Mouse (Mus musculus): Measurements from ENCODE around the gene Gprin2. TPM values are rescaled to one million over a fixed set of nuclear protein-coding genes. Genes with fewer than 3 reads are reported as not detected.

The Gprin2 gene
- polyA plus RNA-seq, 2 experiments from 2014 or later, result 0.05 TPM; not detected in 1

DNA sequence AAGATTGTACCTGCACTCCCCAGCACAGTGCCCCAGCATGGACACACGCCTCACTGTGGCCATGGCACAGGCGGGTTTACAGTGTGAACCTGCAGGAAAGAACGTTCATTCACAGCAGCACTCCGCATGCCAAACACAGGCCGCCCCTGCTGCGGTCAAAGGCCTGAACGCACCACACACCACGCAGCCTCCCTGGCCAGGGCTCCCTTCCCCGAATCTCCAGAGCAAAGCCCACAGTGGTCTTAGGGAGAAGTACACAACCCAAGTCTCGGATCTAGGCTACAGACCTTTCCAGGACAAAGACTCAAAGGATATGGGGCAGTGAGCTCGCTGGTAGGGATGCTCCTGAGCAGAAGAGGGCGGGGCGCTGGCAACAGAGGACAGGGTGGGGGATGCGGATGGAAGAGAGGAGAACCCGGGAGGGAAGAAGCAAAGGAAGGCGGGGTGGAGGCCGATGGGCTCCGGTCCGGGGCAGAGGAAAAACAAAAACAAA lies 669 bp downstream of the Gprin2 start:
- ATAC-seq, result no peak

DNA sequence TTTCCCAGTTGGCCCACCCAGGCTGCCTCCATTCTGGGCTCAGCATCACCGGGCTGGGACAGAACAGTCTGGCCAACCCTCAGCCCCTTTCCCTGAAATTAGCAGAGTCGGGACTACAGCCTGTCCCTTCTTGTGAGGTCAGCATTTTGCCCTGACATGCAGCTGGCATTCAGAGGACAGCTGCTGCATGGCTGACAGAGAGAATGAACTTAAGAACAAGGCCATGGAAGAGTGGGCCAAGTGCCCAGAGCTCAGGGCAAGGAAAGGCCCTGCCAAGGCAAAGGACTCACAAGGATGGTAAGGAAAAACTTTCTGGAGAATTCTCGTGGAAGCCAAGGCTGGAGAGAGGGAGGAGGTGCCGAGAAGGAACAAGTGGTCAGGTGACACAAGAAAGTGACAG lies 4.7 kb downstream of the Gprin2 start:
- ATAC-seq, result no peak

DNA sequence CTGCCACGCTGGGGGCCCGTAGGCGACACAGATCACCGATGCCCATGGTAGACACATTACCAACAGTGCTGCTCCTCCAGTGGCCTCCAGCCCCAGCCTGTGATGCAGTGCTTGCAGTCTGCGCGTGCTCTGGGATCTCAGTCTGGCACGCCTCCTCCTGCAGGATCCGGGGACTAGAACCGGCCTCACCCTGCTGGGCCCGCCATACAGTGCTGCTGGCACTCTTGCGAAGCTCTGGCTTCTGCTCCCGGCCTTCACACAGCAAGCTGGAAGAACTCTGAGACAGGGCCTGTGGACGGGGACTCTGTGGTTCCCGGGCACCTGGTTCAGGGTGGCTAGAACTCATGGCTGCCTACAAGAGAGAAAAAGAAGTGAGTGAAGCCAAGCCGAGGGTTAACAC lies 6.0 kb downstream of the Gprin2 start:
- no peak for ATAC-seq

DNA sequence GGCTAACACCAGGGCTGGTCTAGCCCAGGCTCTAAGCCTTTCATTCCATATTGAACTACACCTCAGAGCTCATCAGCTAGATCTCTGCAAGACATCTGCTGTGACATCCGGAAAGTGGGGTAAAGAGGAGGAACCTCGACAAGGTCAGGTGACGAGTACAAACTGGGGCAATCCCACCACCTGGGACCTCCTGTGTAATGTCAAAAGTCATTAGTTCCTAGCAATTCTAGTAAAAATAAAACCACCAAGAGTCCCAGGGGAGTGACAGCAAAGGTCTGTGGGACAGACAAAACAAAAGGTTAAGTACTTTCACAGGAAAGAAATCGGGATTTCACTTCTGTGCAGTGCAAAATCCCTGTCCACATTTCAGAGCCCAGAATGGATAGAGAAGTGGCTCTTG lies 7.6 kb downstream of the Gprin2 start:
- no peak for ATAC-seq

DNA sequence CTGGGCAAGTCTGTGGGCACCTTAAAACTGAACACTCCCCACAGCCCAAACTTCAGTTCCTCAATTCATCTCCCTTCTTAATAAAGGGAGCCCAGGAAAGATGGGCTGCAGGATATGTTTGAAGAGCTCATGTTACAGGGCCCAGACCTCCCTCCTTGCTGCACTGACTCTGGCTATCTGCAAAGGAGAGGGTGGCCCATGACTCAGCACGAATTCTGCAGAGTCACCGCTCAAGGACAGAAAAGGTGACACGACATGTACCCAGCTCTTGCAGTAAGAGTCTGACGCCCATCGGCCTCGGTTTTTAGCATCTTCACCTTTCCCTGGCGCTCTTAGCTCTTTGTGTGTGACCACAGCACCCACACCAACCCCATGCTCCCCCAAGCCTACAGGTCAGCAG lies 11.1 kb downstream of the Gprin2 start:
- no peak for ATAC-seq

DNA sequence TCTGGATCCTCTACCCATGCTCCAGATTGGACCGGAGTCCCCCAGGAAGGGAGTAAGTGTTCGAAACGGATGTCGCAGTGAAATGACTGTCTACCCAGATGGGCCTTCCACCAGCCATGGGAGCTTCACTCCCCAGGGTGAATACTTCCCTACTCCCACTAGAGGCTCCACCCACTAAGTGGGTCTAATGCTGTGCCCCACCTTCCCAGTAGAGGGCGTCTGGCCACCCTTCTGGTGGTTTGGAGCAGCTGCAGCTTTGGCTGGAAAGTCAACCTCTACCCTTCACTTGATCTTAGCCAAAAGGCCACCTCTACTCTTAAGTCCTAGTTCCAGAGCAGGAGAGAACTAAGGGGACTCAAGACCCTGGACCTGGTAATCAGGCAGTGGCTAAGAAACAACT lies 12.8 kb downstream of the Gprin2 start:
- ATAC-seq, result no peak

DNA sequence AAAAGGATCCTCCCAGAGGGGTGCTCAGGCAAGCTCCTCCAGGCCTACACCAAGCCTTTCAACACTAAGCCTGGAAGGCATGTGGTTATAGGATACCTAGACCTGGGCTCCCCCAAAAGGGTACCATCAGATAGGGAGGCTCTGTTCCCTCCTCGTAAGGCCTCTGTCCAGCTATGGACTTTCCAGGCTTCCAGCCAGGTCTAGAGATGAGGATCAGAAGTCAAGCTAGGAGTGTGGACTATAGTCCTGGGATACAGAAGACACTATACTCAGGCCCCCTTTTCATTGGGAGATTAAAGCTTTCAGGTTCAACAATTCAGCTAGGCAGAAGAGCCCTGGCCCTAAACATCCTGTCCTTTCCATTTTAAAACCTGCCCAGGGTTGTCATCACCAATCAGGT lies 18.4 kb downstream of the Gprin2 start:
- ATAC-seq, result no peak

DNA sequence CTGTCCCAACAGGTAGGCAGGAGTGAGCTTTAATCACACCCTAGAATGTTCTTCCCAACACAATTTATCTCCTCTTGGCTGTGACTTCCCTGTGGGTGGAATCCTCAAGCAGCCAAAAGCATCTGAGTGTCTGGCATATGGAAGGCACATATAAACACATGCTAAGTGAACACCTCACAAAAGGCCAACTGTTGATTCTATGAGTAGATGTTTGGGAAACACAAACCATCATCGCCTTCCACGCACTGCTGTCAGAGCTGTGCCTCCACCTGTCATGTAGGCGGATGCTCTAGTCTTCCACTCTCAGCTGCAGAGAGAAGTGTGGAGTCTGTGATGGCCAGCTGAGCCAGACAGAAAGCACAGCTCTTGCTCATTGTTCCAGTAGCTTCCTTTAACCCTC lies 22.1 kb downstream of the Gprin2 start:
- no peak for ATAC-seq

DNA sequence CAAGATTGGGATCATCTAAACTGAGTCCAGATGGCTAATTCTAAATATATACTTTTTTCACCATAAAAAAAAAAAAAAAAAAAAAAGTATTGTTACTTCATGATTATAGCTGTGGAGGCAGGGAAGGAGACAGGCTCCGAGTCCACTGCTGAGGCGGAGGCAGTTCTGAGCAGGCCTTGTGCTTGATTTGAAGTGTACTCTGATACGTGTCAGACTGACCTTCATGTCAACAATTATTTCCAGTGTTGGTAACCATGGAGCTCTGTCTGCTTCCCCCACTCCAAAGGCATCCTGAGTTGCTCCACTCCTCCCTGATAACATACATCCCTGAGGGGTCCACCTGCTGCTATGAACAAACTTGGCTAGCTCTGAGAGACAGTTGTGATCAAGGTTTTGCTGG lies 30.3 kb downstream of the Gprin2 start:
- no peak for ATAC-seq

DNA sequence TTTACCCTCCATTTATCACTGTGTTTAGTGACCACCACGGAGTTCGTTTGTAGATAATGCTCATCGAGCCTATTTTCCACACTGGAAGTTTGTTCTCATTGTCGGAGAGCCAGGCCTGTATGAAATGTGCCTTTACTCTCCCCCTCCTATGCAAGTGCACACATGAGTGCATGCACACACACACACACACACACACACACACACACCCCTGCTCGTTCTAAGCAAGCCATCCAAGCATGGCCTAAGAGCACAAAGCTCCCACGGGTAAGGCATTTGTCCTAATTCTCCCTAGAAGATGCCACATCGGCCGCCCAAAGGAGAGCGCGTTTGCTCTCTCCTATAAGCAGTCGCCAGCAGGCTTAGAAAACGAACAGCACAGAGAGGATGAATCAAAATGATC lies 45.7 kb downstream of the Gprin2 start:
- ATAC-seq, result no peak

DNA sequence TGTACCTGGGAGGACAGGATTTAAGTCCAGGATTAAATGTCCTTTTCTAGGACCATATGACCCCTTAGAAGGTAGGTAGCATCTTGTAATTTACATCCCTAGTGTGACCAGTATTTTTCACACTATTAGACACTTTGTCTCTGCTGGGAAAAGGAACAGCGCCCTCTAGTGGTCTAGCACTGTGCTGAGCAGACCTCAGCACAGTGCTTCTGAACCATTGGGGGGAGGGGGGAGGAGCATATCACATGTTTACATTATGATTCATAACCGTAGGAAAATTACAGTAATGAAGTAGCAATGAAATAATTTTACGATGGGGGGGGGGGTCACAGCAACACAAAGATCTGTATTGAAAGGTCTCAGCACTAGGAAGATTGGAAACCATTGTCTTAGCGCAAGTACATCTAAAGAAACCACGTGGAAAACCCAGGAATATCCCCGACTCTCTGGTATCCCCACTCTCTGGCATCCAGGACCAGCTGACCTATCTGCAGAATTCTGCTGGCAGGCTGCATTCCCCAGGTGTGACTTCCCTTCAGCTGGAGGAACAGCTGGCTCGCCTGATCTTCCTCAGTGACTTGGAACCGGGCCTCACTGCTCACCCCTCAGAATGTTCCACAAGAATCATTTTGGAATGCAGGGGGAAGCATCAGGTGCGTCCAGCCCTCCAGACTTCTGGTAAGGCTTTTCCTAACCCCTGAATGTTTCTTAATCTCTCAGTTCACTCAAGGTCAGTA lies 46.7 kb downstream of the Gprin2 start:
- ATAC-seq, result no peak

DNA sequence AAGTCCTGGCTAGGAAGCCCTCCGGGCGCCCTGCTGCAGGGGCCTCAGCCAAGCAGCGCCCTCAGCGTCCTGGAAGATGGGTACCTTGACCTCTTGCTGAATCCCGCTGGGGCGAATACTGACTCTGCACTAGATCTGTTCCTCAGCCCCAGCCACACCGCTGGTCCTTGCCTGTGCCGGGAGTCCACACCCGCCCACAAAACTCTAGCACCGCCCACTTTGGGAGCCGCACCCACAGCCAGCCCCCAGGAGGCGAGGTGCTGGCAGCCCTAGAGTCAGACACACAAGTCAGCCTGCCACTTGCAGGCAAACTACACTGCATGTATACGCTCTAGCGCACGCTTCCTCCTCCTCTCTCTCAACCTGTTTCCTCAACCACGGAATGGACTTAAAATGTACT lies 49.1 kb downstream of the Gprin2 start, which contains the start of gene Npy4r:
Npy4r (minus strand) TSS at position 148 of the 400 bp plus-strand sequence.
- ATAC-seq, result no peak

DNA sequence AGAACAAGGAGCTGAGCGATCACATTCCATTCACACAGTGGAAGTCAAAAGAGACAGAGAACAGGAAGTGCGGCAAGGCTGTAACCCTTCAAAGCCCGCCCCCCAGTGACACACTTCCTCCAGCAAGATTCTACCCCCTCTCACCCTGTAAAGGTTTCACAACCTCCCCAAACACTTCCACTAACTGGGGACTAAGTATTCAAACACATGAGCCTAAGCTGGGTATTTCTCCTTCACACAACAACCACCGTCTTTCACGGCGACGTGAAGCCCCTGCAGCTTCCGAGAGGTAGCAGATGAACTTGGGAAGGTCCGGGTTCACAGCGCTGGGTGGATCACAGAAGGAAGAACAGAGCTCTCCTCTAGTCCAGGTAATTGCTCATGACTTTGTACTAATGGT lies 58.5 kb downstream of the Gprin2 start:
- no peak for ATAC-seq

DNA sequence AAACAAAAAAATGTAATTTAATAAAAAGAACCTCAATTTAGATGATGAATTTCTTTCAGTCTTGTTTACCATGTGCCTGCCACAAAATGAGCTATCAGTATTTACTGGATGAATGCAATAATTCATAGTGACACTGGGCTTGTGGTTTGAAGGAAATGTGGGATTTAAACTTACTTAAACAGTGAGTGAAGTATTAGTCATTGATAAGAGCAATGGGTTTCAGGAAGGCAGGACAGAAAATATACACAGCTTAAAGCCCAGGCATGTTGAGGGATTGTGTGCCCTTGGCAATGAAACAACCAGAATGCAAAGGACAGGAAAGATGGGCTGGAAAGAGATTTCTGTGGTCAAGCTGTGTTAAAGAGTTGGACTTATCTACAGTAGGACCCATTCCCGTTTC lies 59.1 kb downstream of the Gprin2 start:
- no peak for ATAC-seq

DNA sequence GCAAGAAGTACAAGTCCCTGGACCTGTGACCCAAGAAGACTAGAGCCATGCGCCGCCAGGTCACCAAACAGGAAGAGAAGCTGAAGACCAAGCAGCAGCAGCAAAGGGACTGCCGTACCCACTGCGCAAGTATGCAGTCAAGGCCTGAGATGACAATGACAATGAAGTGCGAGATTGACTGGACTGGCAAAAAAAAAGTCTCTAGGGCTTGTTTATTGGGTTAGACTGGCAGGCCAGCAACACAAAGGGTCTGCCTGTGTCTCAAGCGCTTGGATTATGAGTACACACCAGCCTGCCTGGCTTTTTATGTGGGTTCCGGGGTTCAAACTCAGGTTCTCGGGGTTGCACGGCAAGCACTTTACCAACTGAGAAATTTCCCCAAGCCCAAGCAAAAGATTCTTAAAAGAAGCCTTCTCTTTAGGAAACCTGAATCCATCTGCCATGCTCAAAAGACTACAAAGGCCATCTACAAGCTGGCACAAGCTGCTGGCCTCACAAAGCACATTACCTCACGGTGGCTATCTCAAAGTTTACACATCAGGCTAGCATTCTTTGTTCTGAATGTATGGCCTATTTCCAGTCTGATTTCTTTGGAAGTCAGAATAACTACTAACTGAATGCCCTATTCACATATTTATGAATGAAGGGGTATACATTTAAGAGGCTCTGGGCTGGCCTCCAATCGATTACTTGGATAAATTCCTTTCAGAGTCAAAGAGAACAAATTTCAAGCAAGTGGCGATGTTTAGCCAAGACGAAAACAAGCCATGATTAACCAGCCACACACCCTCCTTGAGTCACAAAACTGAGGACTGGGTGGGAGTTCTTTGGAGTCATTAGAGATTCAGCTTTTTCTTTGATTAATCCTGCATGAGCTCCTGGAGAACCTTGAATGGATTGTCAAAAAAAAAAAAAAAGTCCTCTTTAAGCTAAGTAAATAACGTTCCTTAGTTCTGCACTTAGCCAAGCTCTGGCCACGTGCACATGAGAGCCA lies 61.5 kb downstream of the Gprin2 start:
- ATAC-seq, result no peak

Other genes with a start within 250 kb of the Gprin2 start
- gene Rbp3, start 247.7 kb downstream of the Gprin2 start, polyA plus RNA-seq (2017; shearing (Covaris generic)), result not detected
- gene Zfp488, start 222.9 kb downstream of the Gprin2 start, polyA plus RNA-seq (2017; shearing (Covaris generic)), result not detected
- not detected for gene Gm30083, start 186.5 kb downstream of the Gprin2 start, polyA plus RNA-seq (2017; shearing (Covaris generic))
- not detected for gene Gm5460, start 184.9 kb downstream of the Gprin2 start, polyA plus RNA-seq (2017; shearing (Covaris generic))
- not detected for gene Antxrl, start 148.9 kb downstream of the Gprin2 start, polyA plus RNA-seq (2017; shearing (Covaris generic))
- gene Anxa8, start 115.7 kb downstream of the Gprin2 start, polyA plus RNA-seq (2017; shearing (Covaris generic)), result not detected
- not detected for gene A630023A22Rik, start 98.9 kb downstream of the Gprin2 start, polyA plus RNA-seq (2017; shearing (Covaris generic))
- not detected for gene Npy4r, start 49.2 kb downstream of the Gprin2 start, polyA plus RNA-seq (2017; shearing (Covaris generic))
- gene Syt15, start 17.9 kb upstream of the Gprin2 start, polyA plus RNA-seq (2017; shearing (Covaris generic)), result under 1 TPM; 0.23 to 0.27 TPM
- 10 to 100 TPM in 1 of 2 experiments, 1 to 10 TPM in 1; 8.8 to 12.1 TPM for gene Shld2, start 108.8 kb upstream of the Gprin2 start, polyA plus RNA-seq (2017; shearing (Covaris generic))
- gene Glud1, start 109.1 kb upstream of the Gprin2 start, polyA plus RNA-seq (2017; shearing (Covaris generic)), result 10 to 100 TPM; 22.9 to 42.0 TPM
- not detected for gene Fam25c, start 153.8 kb upstream of the Gprin2 start, polyA plus RNA-seq (2017; shearing (Covaris generic))
- not detected for gene Sncg, start 173.1 kb upstream of the Gprin2 start, polyA plus RNA-seq (2017; shearing (Covaris generic))
- gene Mmrn2, start 173.8 kb upstream of the Gprin2 start, polyA plus RNA-seq (2017; shearing (Covaris generic)), result under 1 TPM; 0.08 to 0.19 TPM

All from CD4-positive, CD25-positive, alpha-beta regulatory T cell, adult 4 months (primary cell).